Mouse (Mus musculus) erythroblast, embryonic 14.5 days (primary cell): ENCODE results near the gene Tubb4b. TPM values are rescaled to one million over a fixed set of nuclear protein-coding genes. Genes with fewer than 3 reads are reported as not detected.

ENCODE experiments used
- H3K27me3 ChIP-seq: 2 replicates; pipeline ENCODE4 v1.6.1; 2012; ENCODE audit warnings: inconsistent platforms; ENCODE audit not compliant: control insufficient read depth
- H3K36me3 ChIP-seq: 2 replicates; pipeline ENCODE4 v1.6.1; 2012; ENCODE audit warnings: mild to moderate bottlenecking, inconsistent platforms; ENCODE audit not compliant: control insufficient read depth
- H3K4me1 ChIP-seq: 2 replicates; pipeline ENCODE4 v1.6.1; 2012; ENCODE audit warnings: inconsistent platforms; ENCODE audit not compliant: control insufficient read depth
- H3K4me3 ChIP-seq: replicated peaks from 2 replicates; pipeline ENCODE3; 2012; ENCODE audit warnings: moderate library complexity, mild to moderate bottlenecking, inconsistent platforms
- H3K9me3 ChIP-seq: 2 replicates; pipeline ENCODE4 v1.6.1; 2012; ENCODE audit warnings: low read length, inconsistent platforms, mixed read lengths; ENCODE audit not compliant: control insufficient read depth
- GATA1 ChIP-seq: IDR thresholded peaks from 2 replicates; pipeline ENCODE4 v1.6.1; 2012; ENCODE audit warnings: low read length, inconsistent platforms, mixed read lengths
- TAL1 ChIP-seq: IDR thresholded peaks from 3 replicates; pipeline ENCODE4 v1.6.1; 2012; ENCODE audit warnings: low read length, inconsistent platforms, mixed read lengths
- polyA plus RNA-seq: library from polyadenylated mRNA; stranded (reverse); fragments of >175 nt; gene quantifications from 2 replicates; pipeline ENCODE4 v1.2.3, GENCODE M21; 2012

Gene Tubb4b
- 134 and 136 TPM in 2 replicates for polyA plus RNA-seq

DNA sequence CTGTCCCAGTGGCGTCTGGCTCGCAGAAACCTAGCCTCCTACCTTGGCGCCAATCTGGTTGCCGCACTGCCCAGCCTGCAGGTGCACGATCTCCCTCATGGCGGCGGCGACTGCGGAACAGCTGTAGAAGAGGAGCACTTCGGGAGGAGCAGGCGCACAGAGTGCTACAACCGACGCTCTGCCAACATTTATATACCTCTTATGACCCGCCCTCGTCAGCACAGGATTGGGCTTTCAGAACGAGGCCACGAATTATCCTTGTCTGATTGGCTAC lies at the start of gene Tubb4b:
Tubb4b (minus strand) TSS at position 211 of the 274 bp plus-strand sequence.
- Histone ChIP-seq H3K4me1 (peaks cover 60% of the 10 kb centered on the region), H3K27me3 (no peaks in the 10 kb centered on the region), H3K4me3 (peak within 1 kb of the TSS; percentile 66), H3K36me3 (peaks cover 38% of the 10 kb centered on the region), H3K9me3 (no peaks in the 10 kb centered on the region)
- TF ChIP-seq TAL1: no peak
- no peak for TF ChIP-seq GATA1

DNA sequence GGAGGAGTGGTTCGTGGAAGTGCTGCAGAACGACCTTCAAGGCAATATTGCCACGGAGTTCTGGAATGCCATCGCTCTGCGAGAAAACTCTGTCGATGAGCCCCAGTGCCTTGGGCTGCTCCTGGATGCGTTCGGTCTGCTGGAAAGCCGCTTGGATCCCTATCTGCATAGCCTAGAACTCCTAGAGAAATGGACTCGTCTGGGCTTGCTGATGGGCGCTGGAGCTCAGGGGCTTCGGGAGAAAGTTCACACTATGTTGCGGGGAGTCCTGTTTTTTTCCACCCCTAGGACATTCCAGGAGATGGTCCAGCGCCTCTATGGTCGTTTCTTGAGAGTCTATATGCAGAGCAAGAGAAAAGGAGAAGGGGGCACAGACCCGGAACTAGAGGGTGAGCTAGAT lies 48.5 kb upstream of the Tubb4b start:
- H3K36me3 ChIP-seq: peaks cover 86% of the 10 kb centered on the region
- H3K4me1 ChIP-seq: peaks cover 53% of the 10 kb centered on the region
- no peak for TF ChIP-seq GATA1
- no peak for TF ChIP-seq TAL1
- H3K4me3 ChIP-seq: peak overlapping the region; percentile 84
- H3K9me3 ChIP-seq: no peaks in the 10 kb centered on the region
- H3K27me3 ChIP-seq: no peaks in the 10 kb centered on the region

DNA sequence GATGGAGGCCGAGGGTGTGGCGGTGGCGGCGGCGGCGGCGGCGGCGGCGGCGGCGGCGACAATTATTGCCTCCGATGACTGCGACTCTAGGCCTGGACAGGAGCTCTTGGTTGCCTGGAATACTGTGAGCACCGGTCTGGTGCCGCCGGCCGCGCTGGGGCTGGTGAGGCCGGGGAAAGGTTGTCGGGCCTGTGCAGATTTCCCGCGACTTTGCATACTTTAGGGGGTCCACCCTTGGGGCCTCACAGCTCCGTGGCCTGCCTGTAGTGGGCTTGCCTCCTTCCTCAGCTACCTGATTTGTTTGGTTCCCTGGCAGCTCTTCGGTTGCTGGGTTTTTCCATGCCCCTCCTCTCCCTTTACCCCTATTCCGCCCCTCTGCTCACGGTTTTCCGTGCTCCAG lies 48.0 kb upstream of the Tubb4b start:
- peaks cover 58% of the 10 kb centered on the region for H3K4me1 ChIP-seq
- no peak for TF ChIP-seq GATA1
- TF ChIP-seq TAL1: no peak
- peaks cover 86% of the 10 kb centered on the region for H3K36me3 ChIP-seq

DNA sequence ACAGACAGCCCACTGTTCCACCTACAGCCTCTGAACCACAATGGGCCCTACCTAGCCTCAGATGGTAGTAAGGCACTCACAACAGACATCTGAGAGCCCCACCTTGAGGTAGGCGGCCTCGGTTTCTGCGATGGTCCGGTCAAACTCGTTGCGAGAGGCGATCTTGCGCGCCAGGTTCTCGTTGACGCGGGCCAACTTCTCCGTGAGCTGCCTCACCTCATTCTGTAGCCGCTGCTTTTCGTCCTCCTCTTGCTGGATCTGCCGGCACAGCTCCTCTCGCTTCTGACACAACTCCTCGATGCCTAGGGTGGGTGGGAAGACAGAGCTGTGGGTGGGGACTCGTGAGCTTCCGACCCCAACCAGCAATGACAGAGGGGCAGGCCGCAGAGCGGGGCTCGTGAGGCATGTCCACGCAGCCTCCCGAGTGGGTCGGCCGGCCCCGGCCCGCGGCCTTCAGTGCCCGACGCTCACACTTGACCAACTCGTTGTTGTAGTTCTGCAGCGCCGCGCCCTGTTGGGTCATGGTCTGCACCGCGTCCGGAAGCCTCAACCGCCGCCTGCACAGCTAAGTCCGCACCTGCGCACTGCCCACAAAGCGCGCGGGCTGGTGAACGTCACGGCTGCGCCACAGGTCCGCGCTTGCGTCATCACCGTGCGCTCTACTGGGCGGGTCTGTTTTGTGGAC lies 47.5 kb upstream of the Tubb4b start, which contains the start of the genes Ssna1 and Anapc2:
Ssna1 (minus strand) TSS at position 612 of the 685 bp plus-strand sequence.
Anapc2 (plus strand) TSS at position 652 of the 685 bp plus-strand sequence.
- peaks cover 63% of the 10 kb centered on the region for H3K4me1 ChIP-seq
- no peaks in the 10 kb centered on the region for H3K9me3 ChIP-seq
- no peaks in the 10 kb centered on the region for H3K27me3 ChIP-seq
- H3K36me3 ChIP-seq: peaks cover 86% of the 10 kb centered on the region
- H3K4me3 ChIP-seq: peak within 1 kb of the TSS; percentile 84
- no peak for TF ChIP-seq TAL1

More for the DNA sequence above, 48.0 kb upstream of the Tubb4b start:
- Histone ChIP-seq H3K9me3 (no peaks in the 10 kb centered on the region), H3K4me3 (peak overlapping the region; percentile 84), H3K27me3 (no peaks in the 10 kb centered on the region)

DNA sequence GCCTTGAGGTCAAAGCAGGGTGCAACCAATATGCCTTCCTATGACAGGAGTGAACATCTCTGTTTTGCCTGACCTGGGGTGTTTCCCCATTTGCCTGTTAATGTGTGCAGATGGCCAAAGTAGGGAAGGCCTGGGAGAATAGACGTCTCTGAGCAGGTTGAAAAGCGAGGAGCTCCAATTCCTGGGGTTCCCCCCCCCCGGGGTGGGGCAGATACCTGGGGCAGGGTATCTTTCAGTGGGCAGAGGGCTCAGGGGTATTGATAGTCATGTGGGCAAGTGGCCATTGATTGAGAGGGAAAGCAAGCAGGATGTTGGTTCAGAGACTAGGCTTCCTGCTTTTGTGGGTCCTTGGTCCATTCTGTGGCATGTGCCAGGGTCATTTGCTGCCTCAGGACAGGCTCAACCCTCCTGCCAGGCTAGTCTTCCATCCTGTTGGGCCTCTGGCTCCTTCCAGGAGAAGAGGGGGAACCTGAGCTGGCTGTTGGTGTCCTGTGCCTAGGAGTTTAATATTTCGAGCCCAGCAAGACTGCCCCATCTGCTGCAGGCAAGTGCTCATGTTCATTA lies 43.3 kb upstream of the Tubb4b start:
- no peak for TF ChIP-seq GATA1
- TF ChIP-seq TAL1: no peak

DNA sequence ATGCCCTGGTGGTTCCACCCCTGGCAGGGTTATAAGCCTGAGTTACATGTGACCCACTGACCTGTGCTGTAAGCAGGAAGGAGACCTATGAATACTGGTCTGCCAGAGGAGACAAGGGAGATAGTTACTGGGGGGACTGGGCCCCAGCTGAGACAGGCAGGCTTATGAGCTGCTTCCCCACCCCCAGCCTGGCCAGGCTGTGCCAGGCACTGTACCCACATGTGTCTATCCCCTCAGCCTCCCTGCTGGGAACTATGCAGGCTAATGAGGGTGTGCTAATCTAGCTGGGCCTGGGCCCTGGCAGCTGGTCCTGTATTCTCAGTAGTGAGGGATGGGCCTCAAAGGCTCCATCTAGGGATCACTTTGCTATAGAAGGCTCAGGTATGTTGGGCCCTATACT lies 42.7 kb upstream of the Tubb4b start:
- peak overlapping the region; percentile 7 for H3K4me3 ChIP-seq

More for the DNA sequence above, 43.3 kb upstream of the Tubb4b start:
- Histone ChIP-seq H3K27me3 (no peaks in the 10 kb centered on the region), H3K4me3 (no peak overlapping the region), H3K36me3 (peaks cover 52% of the 10 kb centered on the region), H3K4me1 (peaks cover 89% of the 10 kb centered on the region), H3K9me3 (no peaks in the 10 kb centered on the region)

DNA sequence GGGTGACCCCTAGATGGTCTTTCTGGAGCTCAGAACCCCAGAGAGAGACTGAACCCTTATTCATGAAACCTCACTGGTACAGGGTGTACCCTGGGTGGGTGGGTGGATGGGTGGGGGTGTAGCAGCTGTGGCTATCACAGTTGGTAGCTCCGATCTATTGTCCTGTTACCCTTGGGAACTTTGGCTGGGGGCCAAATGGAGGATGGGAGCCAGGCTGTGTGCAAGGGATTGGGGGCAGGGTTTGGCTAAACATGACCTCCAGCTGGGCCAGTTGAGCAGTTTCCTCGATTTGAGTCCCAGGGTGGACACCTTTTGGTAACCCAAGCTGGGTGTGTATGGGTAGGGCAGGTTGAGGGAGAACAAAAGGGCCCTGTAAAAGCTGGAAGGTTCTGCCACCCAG lies 42.2 kb upstream of the Tubb4b start:
- no peaks in the 10 kb centered on the region for H3K9me3 ChIP-seq
- peak overlapping the region; percentile 12 for H3K4me3 ChIP-seq
- TF ChIP-seq GATA1: no peak
- no peak for TF ChIP-seq TAL1
- H3K4me1 ChIP-seq: peaks cover 93% of the 10 kb centered on the region
- no peaks in the 10 kb centered on the region for H3K27me3 ChIP-seq
- H3K36me3 ChIP-seq: peaks cover 51% of the 10 kb centered on the region

More for the DNA sequence above, 42.7 kb upstream of the Tubb4b start:
- H3K4me1 ChIP-seq: peaks cover 89% of the 10 kb centered on the region
- no peaks in the 10 kb centered on the region for H3K9me3 ChIP-seq
- H3K27me3 ChIP-seq: no peaks in the 10 kb centered on the region
- peaks cover 52% of the 10 kb centered on the region for H3K36me3 ChIP-seq
- no peak for TF ChIP-seq GATA1
- TF ChIP-seq TAL1: no peak

DNA sequence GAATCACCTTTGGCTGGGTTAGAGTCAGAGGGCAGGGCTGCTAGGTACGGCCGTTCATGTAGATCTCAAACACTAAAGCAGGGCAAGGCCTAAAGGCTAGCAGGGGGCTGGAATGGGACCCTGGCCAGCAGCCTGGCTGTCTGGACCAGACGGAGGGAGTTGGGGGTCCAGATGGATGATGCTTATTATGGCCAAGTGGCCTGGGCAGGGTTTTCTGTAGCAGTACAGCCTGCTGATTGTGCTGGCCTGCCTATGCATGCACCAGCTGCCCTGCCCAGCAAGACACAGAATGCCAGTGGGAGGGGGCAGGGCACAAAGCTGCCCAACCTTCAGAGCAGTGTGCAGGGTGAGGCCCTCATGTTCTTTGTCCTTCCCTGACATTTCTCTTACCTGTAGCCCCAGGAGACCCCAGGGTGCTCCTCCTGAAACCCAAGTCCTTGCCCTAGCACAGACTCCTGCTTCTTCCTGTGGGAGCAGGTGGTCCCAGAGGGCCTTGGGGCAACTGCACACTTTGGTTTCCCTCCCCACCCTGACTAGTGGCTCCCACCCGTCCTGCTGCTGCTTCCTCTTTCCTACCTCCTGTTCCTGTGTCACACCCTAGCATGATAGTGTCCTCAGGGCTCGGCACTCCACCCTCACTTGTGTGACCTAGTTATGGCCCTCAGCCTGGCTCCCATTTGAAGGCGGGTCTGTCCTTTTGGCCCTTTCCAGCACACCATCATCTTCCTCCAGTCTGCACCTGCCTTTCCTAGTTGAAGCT lies 41.6 kb upstream of the Tubb4b start:
- Histone ChIP-seq H3K27me3 (no peaks in the 10 kb centered on the region), H3K4me1 (peaks cover 92% of the 10 kb centered on the region), H3K4me3 (peak overlapping the region; percentile 12), H3K9me3 (no peaks in the 10 kb centered on the region), H3K36me3 (peaks cover 44% of the 10 kb centered on the region)
- no peak for TF ChIP-seq TAL1
- TF ChIP-seq GATA1: no peak

DNA sequence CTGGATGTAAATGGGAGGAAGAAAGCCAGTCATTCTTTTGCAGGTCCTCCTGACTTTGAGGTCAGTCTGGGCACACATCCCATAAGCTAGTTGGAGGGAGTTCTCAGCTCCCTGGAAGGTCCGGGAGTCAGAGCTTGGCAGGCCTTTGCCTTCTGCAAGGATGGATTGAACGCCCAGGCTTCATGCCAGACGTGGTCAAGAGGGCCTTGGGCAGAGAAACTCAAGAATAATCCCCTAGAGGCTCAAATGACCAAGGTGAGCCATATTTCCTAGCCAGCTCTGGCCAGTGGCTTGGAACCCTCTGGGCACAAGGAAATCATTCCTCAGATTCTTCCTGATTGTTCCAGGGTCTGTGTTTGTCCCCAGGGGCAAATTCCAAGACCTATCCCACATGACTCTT lies 40.3 kb upstream of the Tubb4b start:
- TF ChIP-seq TAL1 (no peak), GATA1 (no peak)

More for the DNA sequence above, 40.3 kb upstream of the Tubb4b start:
- H3K4me3 ChIP-seq: no peak overlapping the region
- H3K36me3 ChIP-seq: peaks cover 32% of the 10 kb centered on the region
- no peaks in the 10 kb centered on the region for H3K9me3 ChIP-seq
- H3K27me3 ChIP-seq: no peaks in the 10 kb centered on the region
- peaks cover 80% of the 10 kb centered on the region for H3K4me1 ChIP-seq
